Mouse (Mus musculus): ENCODE results near the gene Pink1. TPM values are rescaled to one million over a fixed set of nuclear protein-coding genes. Genes with fewer than 3 reads are reported as not detected.

Pink1 gene
- polyA plus RNA-seq, 1 experiment, result 48.1 TPM

- TF ChIP-seq POLR2A (IDR thresholded peaks at IDR 0.05; ENCODE audit: borderline replicate concordance, control insufficient read depth, low read depth, low read length), result no peak
- no peak for TF ChIP-seq CTCF (IDR thresholded peaks at IDR 0.05; ENCODE audit: control insufficient read depth, insufficient read depth, low read length)
- Histone ChIP-seq H3K27ac (ENCODE audit: control insufficient read depth, insufficient read depth, low read depth, low read length, poor library complexity) (no peak overlapping the region), H3K4me3 (replicated peaks; ENCODE audit: control insufficient read depth, low read depth, low read length) (no peak overlapping the region), H3K4me1 (ENCODE audit: control insufficient read depth, insufficient read depth, low read length) (no peaks in the 10 kb centered on the region)
- 74% methylated on average over 5 of the region's 5 CpGs for WGBS
These were observed 25.7 kb upstream of the Pink1 start for GRCm38 (mm10) chr4:138351821-138352220.

GRCm38 (mm10) chr4:138348716-138349115, 22.6 kb upstream of the Pink1 start:
- H3K4me3 ChIP-seq (replicated peaks; ENCODE audit: control insufficient read depth, low read depth, low read length), result no peak overlapping the region
- H3K4me1 ChIP-seq (ENCODE audit: control insufficient read depth, insufficient read depth, low read length), result no peaks in the 10 kb centered on the region
- no peak overlapping the region for H3K27ac ChIP-seq (ENCODE audit: control insufficient read depth, insufficient read depth, low read depth, low read length, poor library complexity)
- no peak for TF ChIP-seq POLR2A (IDR thresholded peaks at IDR 0.05; ENCODE audit: borderline replicate concordance, control insufficient read depth, low read depth, low read length)
- no peak for TF ChIP-seq CTCF (IDR thresholded peaks at IDR 0.05; ENCODE audit: control insufficient read depth, insufficient read depth, low read length)
- 69% methylated on average over 7 of the region's 7 CpGs for WGBS

- TF ChIP-seq CTCF (IDR thresholded peaks at IDR 0.05; ENCODE audit: control insufficient read depth, insufficient read depth, low read length), result no peak
- no peak overlapping the region for H3K27ac ChIP-seq (ENCODE audit: control insufficient read depth, insufficient read depth, low read depth, low read length, poor library complexity)
- WGBS, result 68% methylated on average over 1 of the region's 1 CpGs
These were observed 21.2 kb upstream of the Pink1 start for GRCm38 (mm10) chr4:138347280-138347679.

GRCm38 (mm10) chr4:138344891-138345545, 18.9 kb upstream of the Pink1 start:
- no peaks in the 10 kb centered on the region for H3K4me1 ChIP-seq (ENCODE audit: control insufficient read depth, insufficient read depth, low read length)
- no peak for TF ChIP-seq CTCF (IDR thresholded peaks at IDR 0.05; ENCODE audit: control insufficient read depth, insufficient read depth, low read length)
- TF ChIP-seq POLR2A (IDR thresholded peaks at IDR 0.05; ENCODE audit: borderline replicate concordance, control insufficient read depth, low read depth, low read length), result no peak
- no peak overlapping the region for H3K27ac ChIP-seq (ENCODE audit: control insufficient read depth, insufficient read depth, low read depth, low read length, poor library complexity)
- 61% methylated on average over 9 of the region's 9 CpGs for WGBS
- no peak overlapping the region for H3K4me3 ChIP-seq (replicated peaks; ENCODE audit: control insufficient read depth, low read depth, low read length)

More at GRCm38 (mm10) chr4:138347280-138347679, 21.2 kb upstream of the Pink1 start:
- H3K4me3 ChIP-seq (replicated peaks; ENCODE audit: control insufficient read depth, low read depth, low read length), result no peak overlapping the region
- no peaks in the 10 kb centered on the region for H3K4me1 ChIP-seq (ENCODE audit: control insufficient read depth, insufficient read depth, low read length)

- WGBS, result 80% methylated on average over 10 of the region's 10 CpGs
- TF ChIP-seq POLR2A (IDR thresholded peaks at IDR 0.05; ENCODE audit: borderline replicate concordance, control insufficient read depth, low read depth, low read length), result no peak
- TF ChIP-seq CTCF (IDR thresholded peaks at IDR 0.05; ENCODE audit: control insufficient read depth, insufficient read depth, low read length), result no peak
- H3K4me3 ChIP-seq (replicated peaks; ENCODE audit: control insufficient read depth, low read depth, low read length), result no peak overlapping the region
- H3K4me1 ChIP-seq (ENCODE audit: control insufficient read depth, insufficient read depth, low read length), result no peaks in the 10 kb centered on the region
- no peak overlapping the region for H3K27ac ChIP-seq (ENCODE audit: control insufficient read depth, insufficient read depth, low read depth, low read length, poor library complexity)
These were observed 17.3 kb upstream of the Pink1 start for GRCm38 (mm10) chr4:138343341-138343837.

GRCm38 (mm10) chr4:138342778-138343177, 16.7 kb upstream of the Pink1 start:
- TF ChIP-seq CTCF (IDR thresholded peaks at IDR 0.05; ENCODE audit: control insufficient read depth, insufficient read depth, low read length), result no peak
- TF ChIP-seq POLR2A (IDR thresholded peaks at IDR 0.05; ENCODE audit: borderline replicate concordance, control insufficient read depth, low read depth, low read length), result no peak
- H3K4me3 ChIP-seq (replicated peaks; ENCODE audit: control insufficient read depth, low read depth, low read length), result no peak overlapping the region
- no peak overlapping the region for H3K27ac ChIP-seq (ENCODE audit: control insufficient read depth, insufficient read depth, low read depth, low read length, poor library complexity)
- H3K4me1 ChIP-seq (ENCODE audit: control insufficient read depth, insufficient read depth, low read length), result no peaks in the 10 kb centered on the region
- 65% methylated on average over 6 of the region's 6 CpGs for WGBS

- H3K4me3 ChIP-seq (replicated peaks; ENCODE audit: control insufficient read depth, low read depth, low read length), result no peak overlapping the region
- H3K4me1 ChIP-seq (ENCODE audit: control insufficient read depth, insufficient read depth, low read length), result no peaks in the 10 kb centered on the region
- H3K27ac ChIP-seq (ENCODE audit: control insufficient read depth, insufficient read depth, low read depth, low read length, poor library complexity), result no peak overlapping the region
- 80% methylated on average over 7 of the region's 7 CpGs for WGBS
- no peak for TF ChIP-seq POLR2A (IDR thresholded peaks at IDR 0.05; ENCODE audit: borderline replicate concordance, control insufficient read depth, low read depth, low read length)
- TF ChIP-seq CTCF (IDR thresholded peaks at IDR 0.05; ENCODE audit: control insufficient read depth, insufficient read depth, low read length), result no peak
These were observed 15.9 kb upstream of the Pink1 start for GRCm38 (mm10) chr4:138342048-138342447.

- H3K4me1 ChIP-seq (ENCODE audit: control insufficient read depth, insufficient read depth, low read length), result no peaks in the 10 kb centered on the region
- no peak overlapping the region for H3K27ac ChIP-seq (ENCODE audit: control insufficient read depth, insufficient read depth, low read depth, low read length, poor library complexity)
- 72% methylated on average over 8 of the region's 8 CpGs for WGBS
- H3K4me3 ChIP-seq (replicated peaks; ENCODE audit: control insufficient read depth, low read depth, low read length), result no peak overlapping the region
- TF ChIP-seq POLR2A (IDR thresholded peaks at IDR 0.05; ENCODE audit: borderline replicate concordance, control insufficient read depth, low read depth, low read length), result no peak
- TF ChIP-seq CTCF (IDR thresholded peaks at IDR 0.05; ENCODE audit: control insufficient read depth, insufficient read depth, low read length), result no peak
These were observed 15.3 kb upstream of the Pink1 start for GRCm38 (mm10) chr4:138341393-138341792.

GRCm38 (mm10) chr4:138339963-138340362, 13.9 kb upstream of the Pink1 start:
- Histone ChIP-seq H3K27ac (ENCODE audit: control insufficient read depth, insufficient read depth, low read depth, low read length, poor library complexity) (no peak overlapping the region), H3K4me1 (ENCODE audit: control insufficient read depth, insufficient read depth, low read length) (no peaks in the 10 kb centered on the region), H3K4me3 (replicated peaks; ENCODE audit: control insufficient read depth, low read depth, low read length) (no peak overlapping the region)
- TF ChIP-seq POLR2A (IDR thresholded peaks at IDR 0.05; ENCODE audit: borderline replicate concordance, control insufficient read depth, low read depth, low read length) (no peak), CTCF (IDR thresholded peaks at IDR 0.05; ENCODE audit: control insufficient read depth, insufficient read depth, low read length) (no peak)
- 28% methylated on average over 4 of the region's 4 CpGs for WGBS

All from bone marrow, adult 2 months (tissue).